Mouse (Mus musculus) CH12.LX (cell line): ENCODE results near the gene Ascc1. TPM values are rescaled to one million over a fixed set of nuclear protein-coding genes. Genes with fewer than 3 reads are reported as not detected.

ENCODE experiments used
- DNase-seq: peaks from one replicate; pipeline ENCODE4 v3.0.0-alpha.2; 2013; ENCODE audit errors: extremely low read depth
- H3K27ac ChIP-seq: 2 replicates; pipeline ENCODE4 v1.5.1; 2012; ENCODE audit warnings: low read depth, mild to moderate bottlenecking, control low read depth, moderate library complexity; ENCODE audit not compliant: insufficient read depth
- H3K27me3 ChIP-seq: replicated peaks from 2 replicates; pipeline ENCODE3; 2012; ENCODE audit warnings: inconsistent platforms
- H3K36me3 ChIP-seq, 2 experiments: replicated peaks in 1 of 2; 2 replicates each; pipeline versions ENCODE3 to v1.6.1; 2012; ENCODE audit warnings: inconsistent platforms in 1 of 2, low read length in 1 of 2, mild to moderate bottlenecking in 1 of 2, mixed read lengths in 1 of 2, moderate library complexity in 1 of 2; ENCODE audit not compliant: control insufficient read depth in 1 of 2, insufficient read depth in 1 of 2
- H3K4me1 ChIP-seq, 2 experiments: 2 replicates each; pipeline ENCODE4 v1.6.1; 2012; ENCODE audit warnings: inconsistent platforms in 1 of 2, moderate library complexity in 1 of 2; ENCODE audit not compliant: insufficient read depth in 2 of 2, control insufficient read depth in 1 of 2
- H3K4me2 ChIP-seq: 2 replicates; pipeline ENCODE4 v1.6.1; 2012; ENCODE audit warnings: low read depth, mild to moderate bottlenecking, control low read depth; ENCODE audit not compliant: poor library complexity, insufficient read depth, severe bottlenecking
- H3K4me3 ChIP-seq, 3 experiments: fragments of 150-350 bp in 1 of 3; sonication (generic) in 1 of 3; replicated peaks in 1 of 3; 2 replicates each; pipeline versions ENCODE3 to v1.5.1; 2011 to 2012; ENCODE audit warnings: low read depth in 2 of 3, low read length in 2 of 3, mild to moderate bottlenecking in 2 of 3, moderate library complexity in 2 of 3, control low read depth in 1 of 3, improper control_type of control experiment in 1 of 3, inconsistent platforms in 1 of 3, mixed read lengths in 1 of 3; ENCODE audit not compliant: poor library complexity in 1 of 3
- H3K79me2 ChIP-seq: replicated peaks from 2 replicates; pipeline ENCODE4 v1.6.1; 2012; ENCODE audit warnings: mild to moderate bottlenecking, moderate library complexity; ENCODE audit not compliant: control insufficient read depth, poor library complexity, insufficient read depth, severe bottlenecking; ENCODE audit errors: extremely low read depth
- H3K9ac ChIP-seq: 2 replicates; pipeline ENCODE4 v1.6.1; 2012; ENCODE audit warnings: low read depth, mild to moderate bottlenecking, control low read depth, moderate library complexity; ENCODE audit not compliant: insufficient read depth
- H3K9me3 ChIP-seq: replicated peaks from 2 replicates; pipeline ENCODE3; 2012; ENCODE audit warnings: low read length, inconsistent platforms, mixed read lengths
- BHLHE40 ChIP-seq: IDR thresholded peaks from 2 replicates; pipeline ENCODE4 v1.6.1; 2011; ENCODE audit warnings: mild to moderate bottlenecking, low read depth, low read length, improper control_type of control experiment
- CHD1 ChIP-seq: IDR thresholded peaks from 2 replicates; pipeline ENCODE4 v1.6.1; 2012; ENCODE audit warnings: low read depth, low read length, improper control_type of control experiment, inconsistent platforms
- E2F4 ChIP-seq: IDR thresholded peaks from 2 replicates; pipeline ENCODE4 v1.6.1; 2011; ENCODE audit warnings: low read depth, low read length, improper control_type of control experiment; ENCODE audit not compliant: insufficient replicate concordance
- HCFC1 ChIP-seq: IDR thresholded peaks from 2 replicates; pipeline ENCODE4 v1.6.1; 2012; ENCODE audit warnings: low read depth, mild to moderate bottlenecking, inconsistent platforms, low read length, improper control_type of control experiment
- JUN ChIP-seq: IDR thresholded peaks from 2 replicates; pipeline ENCODE4 v1.6.1; 2011; ENCODE audit warnings: low read depth, mild to moderate bottlenecking, low read length, improper control_type of control experiment, moderate library complexity; ENCODE audit not compliant: insufficient read depth
- MAFK ChIP-seq: IDR thresholded peaks from 2 replicates; pipeline ENCODE4 v1.6.1; 2011; ENCODE audit warnings: low read length, improper control_type of control experiment; ENCODE audit not compliant: insufficient replicate concordance
- MXI1 ChIP-seq: IDR thresholded peaks from 2 replicates; pipeline ENCODE4 v1.6.1; 2011; ENCODE audit warnings: mild to moderate bottlenecking, low read depth, low read length, improper control_type of control experiment
- MYC ChIP-seq: IDR thresholded peaks from 2 replicates; pipeline ENCODE4 v1.6.1; 2011; ENCODE audit warnings: low read depth, mild to moderate bottlenecking, improper control_type of control experiment, low read length
- PAX5 ChIP-seq: IDR thresholded peaks from 2 replicates; pipeline ENCODE4 v1.6.1; 2012; ENCODE audit warnings: low read length, inconsistent platforms, mixed read lengths
- POLR2A ChIP-seq: IDR thresholded peaks from 2 replicates; pipeline ENCODE4 v1.6.1; 2011; ENCODE audit warnings: low read depth, mild to moderate bottlenecking, improper control_type of control experiment, low read length
- RAD21 ChIP-seq: IDR thresholded peaks from 2 replicates; pipeline ENCODE4 v1.6.1; 2011; ENCODE audit warnings: low read depth, mild to moderate bottlenecking, low read length, improper control_type of control experiment, moderate library complexity
- TCF12 ChIP-seq: IDR thresholded peaks from 2 replicates; pipeline ENCODE4 v1.6.1; 2014; ENCODE audit warnings: low read depth, mild to moderate bottlenecking, inconsistent platforms, low read length, improper control_type of control experiment
- USF1 ChIP-seq: IDR thresholded peaks from 2 replicates; pipeline ENCODE4 v1.6.1; 2014; ENCODE audit warnings: low read depth, mild to moderate bottlenecking, inconsistent platforms, low read length, improper control_type of control experiment
- ZC3H11A ChIP-seq: IDR thresholded peaks from 2 replicates; pipeline ENCODE4 v1.6.1; 2012; ENCODE audit warnings: low read depth, mild to moderate bottlenecking, inconsistent platforms, low read length, improper control_type of control experiment
- ZKSCAN1 ChIP-seq: IDR thresholded peaks from 2 replicates; pipeline ENCODE4 v1.6.1; 2012; ENCODE audit warnings: low read depth, inconsistent platforms, low read length, improper control_type of control experiment, borderline replicate concordance
- ZMIZ1 ChIP-seq: IDR thresholded peaks from 2 replicates; pipeline ENCODE4 v1.6.1; 2012; ENCODE audit warnings: low read depth, mild to moderate bottlenecking, inconsistent platforms, low read length, improper control_type of control experiment
- ZNF384 ChIP-seq: IDR thresholded peaks from 2 replicates; pipeline ENCODE4 v1.6.1; 2012; ENCODE audit warnings: low read depth, low read length, improper control_type of control experiment, inconsistent platforms
- dilution Hi-C: fragments of 300-500 bp; cut with MboI; formaldehyde crosslinking; loops from 2 replicates; pipeline ENCODE4 v1.14.3; 2020; ENCODE audit warnings: low sequenced_read_pairs; ENCODE audit not compliant: extremely low pct_unique_long_range_greater_than_20kb, extremely low pct_ligation_motif_present
- in situ Hi-C: fragments of 300-500 bp; cut with MboI; formaldehyde crosslinking; loops from 3 replicates; pipeline ENCODE4 v1.14.3; 2019; ENCODE audit warnings: low sequenced_read_pairs, low pct_ligation_motif_present, low pct_unique_long_range_greater_than_20kb, mixed read lengths
- polyA plus RNA-seq: library from polyadenylated mRNA; unstranded; fragments of >175 nt; gene quantifications from 2 replicates; pipeline ENCODE4 v1.2.1, GENCODE M21; 2012; ENCODE audit warnings: low read depth; ENCODE audit not compliant: insufficient read length
- total RNA-seq, 2 experiments: library from RNA; depleted of rRNA; stranded (reverse); fragments of 300-350 nt in 1 of 2; fragments of >200 nt in 1 of 2; gene quantifications; 2 replicates each; pipeline ENCODE4 v1.2.3; 2012 to 2014

The Ascc1 gene
- total and polyA plus RNA-seq, 3 experiments = 20.1 to 25.5 (median 25.4) TPM

- H3K4me3 ChIP-seq = no peak overlapping the region
- H3K36me3 ChIP-seq = peaks cover 9 to 51% of the 10 kb centered on the region in 2 experiments
- no peaks in the 10 kb centered on the region for H3K79me2 ChIP-seq
- no peak overlapping the region for H3K9ac ChIP-seq
- TF ChIP-seq USF1 (no peak), MAFK (no peak), ZC3H11A (no peak), ZKSCAN1 (no peak), POLR2A (no peak), E2F4 (no peak), PAX5 (no peak), MXI1 (no peak), CHD1 (no peak), BHLHE40 (no peak), ZNF384 (no peak)
- TF ChIP-seq, all 38 proteins: peak for 0
- Histone ChIP-seq H3K4me1 (peaks cover 3 to 41% of the 10 kb centered on the region in 2 experiments; a peak in 3 of 4 replicates), H3K27me3 (no peaks in the 10 kb centered on the region), H3K27ac (no peak overlapping the region), H3K4me2 (no peak overlapping the region), H3K9me3 (no peaks in the 10 kb centered on the region)
- no peak for DNase-seq
- dilution Hi-C loops (no loop called here), in situ Hi-C loops (no loop called here)
These were observed 25.6 kb downstream of the Ascc1 start for GRCm38 (mm10) chr10:60028181-60028580.

DNA sequence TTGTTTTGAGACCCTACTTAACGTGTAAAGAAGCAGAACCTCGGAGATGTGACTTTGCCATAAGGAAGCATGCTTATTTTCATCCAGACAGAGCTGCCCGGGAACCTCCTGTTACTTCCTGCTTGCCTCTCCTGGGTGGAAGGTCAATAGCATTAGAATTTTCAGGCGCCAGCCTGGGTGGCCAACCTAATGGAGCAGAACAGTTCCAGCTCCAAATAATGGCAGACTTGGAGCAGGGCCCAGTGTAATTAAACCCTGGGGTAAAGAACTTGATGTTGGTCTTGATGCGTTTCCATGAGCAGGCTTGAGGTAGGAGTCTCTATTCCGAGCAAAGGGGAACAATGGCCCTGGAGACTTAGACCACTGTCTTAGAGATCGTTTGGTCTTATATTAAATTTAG, 26.4 kb downstream of the Ascc1 start:
- Histone ChIP-seq H3K4me2 (no peak overlapping the region), H3K79me2 (no peaks in the 10 kb centered on the region), H3K9ac (no peak overlapping the region), H3K27ac (no peak overlapping the region), H3K36me3 (peaks cover 4 to 44% of the 10 kb centered on the region in 2 experiments), H3K9me3 (no peaks in the 10 kb centered on the region), H3K27me3 (no peaks in the 10 kb centered on the region), H3K4me3 (no peak overlapping the region), H3K4me1 (peaks cover 3 to 43% of the 10 kb centered on the region in 2 experiments; a peak in 3 of 4 replicates)
- in situ Hi-C loops (no loop called here), dilution Hi-C loops (no loop called here)
- DNase-seq = no peak
- no peak for TF ChIP-seq JUN
- TF ChIP-seq ZNF384 = no peak
- no peak for TF ChIP-seq HCFC1
- TF ChIP-seq MYC = no peak
- TF ChIP-seq CHD1 = no peak
- no peak for TF ChIP-seq RAD21
- no peak for TF ChIP-seq MAFK
- TF ChIP-seq ZMIZ1 = no peak
- no peak for TF ChIP-seq TCF12
